Mouse (Mus musculus) liver, embryonic 15.5 days (tissue): ENCODE measurements around the gene Vps25. TPM values are rescaled to one million over a fixed set of nuclear protein-coding genes. Genes with fewer than 3 reads are reported as not detected.

Experiments used
- ATAC-seq: fragments of 200-750 bp; cut with Nextera tagmentation; 2 replicates; pipeline ENCODE4 v1.8.0; 2017; ENCODE audit warnings: moderate number of reproducible peaks, mild to moderate bottlenecking, moderate library complexity; ENCODE audit not compliant: insufficient read depth
- H3K27ac ChIP-seq: fragments of 300-500 bp; sonication (generic); replicated peaks from 2 replicates; pipeline ENCODE4 v1.5.1; 2015; ENCODE audit warnings: mild to moderate bottlenecking, inconsistent platforms
- H3K27me3 ChIP-seq: fragments of 300-500 bp; sonication (generic); 2 replicates; pipeline ENCODE4 v1.6.1; 2015; ENCODE audit warnings: mild to moderate bottlenecking, inconsistent platforms
- H3K36me3 ChIP-seq: fragments of 300-500 bp; sonication (generic); replicated peaks from 2 replicates; pipeline ENCODE4 v1.6.1; 2015; ENCODE audit warnings: moderate library complexity, mild to moderate bottlenecking, inconsistent platforms
- H3K4me1 ChIP-seq: fragments of 300-500 bp; sonication (generic); replicated peaks from 2 replicates; pipeline ENCODE4 v1.6.1; 2015; ENCODE audit warnings: inconsistent platforms
- H3K4me2 ChIP-seq: fragments of 300-500 bp; sonication (generic); 2 replicates; pipeline ENCODE4 v1.6.1; 2015; ENCODE audit warnings: moderate library complexity, mild to moderate bottlenecking, inconsistent platforms
- H3K4me3 ChIP-seq: fragments of 300-500 bp; sonication (generic); replicated peaks from 2 replicates; pipeline ENCODE4 v1.5.1; 2015; ENCODE audit warnings: mild to moderate bottlenecking, inconsistent platforms
- H3K9ac ChIP-seq: fragments of 300-500 bp; sonication (generic); 2 replicates; pipeline ENCODE4 v1.6.1; 2015; ENCODE audit warnings: moderate library complexity, mild to moderate bottlenecking, inconsistent platforms
- H3K9me3 ChIP-seq: fragments of 300-500 bp; sonication (generic); replicated peaks from 2 replicates; pipeline ENCODE4 v1.6.1; 2016; ENCODE audit warnings: inconsistent platforms
- whole genome bisulfite sequencing: fragments of 180-500 bp; shearing (Covaris S2); methylation state at CpG from one replicate; pipeline ENCODE4 v1.1.7; 2015; ENCODE audit warnings: mixed read lengths; ENCODE audit not compliant: insufficient replicate concordance; 5-methylcytosine and 5-hydroxymethylcytosine counted together
- polyA plus RNA-seq: library from polyadenylated mRNA; unstranded; fragments of >200 nt; fragmentation: Nextera tagmentation; extraction: Ambion mirVana; gene quantifications from 2 replicates; pipeline ENCODE4 v1.2.1, GENCODE M21; 2015

Vps25 gene
- polyA plus RNA-seq, 1 experiment from 2014 or later: 77.2 TPM

DNA sequence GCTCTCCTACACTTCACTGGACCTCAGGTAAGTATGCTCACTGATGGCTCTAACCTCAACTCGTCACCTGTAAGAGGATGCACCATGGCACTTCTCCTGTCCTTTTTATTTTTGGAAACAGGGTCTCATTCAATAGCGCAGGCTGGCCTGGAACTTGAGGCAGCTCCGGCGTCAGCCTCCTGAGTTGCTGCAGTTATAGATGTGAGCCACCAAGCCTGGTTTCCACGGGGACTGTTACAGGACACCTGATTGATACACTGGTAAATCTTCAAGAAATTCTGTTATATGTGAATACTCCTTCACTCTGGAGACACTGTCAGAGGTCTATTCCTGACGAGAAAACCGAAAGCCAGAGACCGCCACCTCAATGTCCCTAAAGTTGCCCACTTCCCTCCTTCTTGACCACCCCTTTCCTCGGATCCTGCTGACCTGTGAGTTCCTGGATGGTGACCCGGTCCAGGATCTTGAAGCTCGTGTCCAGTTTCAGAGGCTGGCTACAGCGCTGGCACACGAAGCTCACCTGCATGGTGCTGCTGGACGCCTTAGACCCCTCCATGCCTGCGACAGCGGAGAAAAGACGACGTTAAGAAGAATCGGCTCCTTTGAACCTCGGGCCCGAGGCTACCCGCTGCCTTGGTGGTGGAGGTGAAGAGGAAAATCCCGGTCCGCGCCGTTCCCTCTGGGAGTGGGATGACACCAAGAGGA lies 47.9 kb downstream of the Vps25 start:
- peak; percentile 57 for ATAC-seq
- 7% methylated on average over 26 of the region's 26 CpGs for WGBS
- H3K4me1 ChIP-seq: peaks cover 25% of the 10 kb centered on the region
- H3K36me3 ChIP-seq: peaks cover 40% of the 10 kb centered on the region
- peak overlapping the region; percentile 77 for H3K4me2 ChIP-seq
- H3K27ac ChIP-seq: peak overlapping the region; percentile 84
- peak overlapping the region; percentile 87 for H3K9ac ChIP-seq
- H3K4me3 ChIP-seq: peak overlapping the region; percentile 80
- H3K9me3 ChIP-seq: no peaks in the 10 kb centered on the region
- peaks cover 12% of the 10 kb centered on the region for H3K27me3 ChIP-seq

DNA sequence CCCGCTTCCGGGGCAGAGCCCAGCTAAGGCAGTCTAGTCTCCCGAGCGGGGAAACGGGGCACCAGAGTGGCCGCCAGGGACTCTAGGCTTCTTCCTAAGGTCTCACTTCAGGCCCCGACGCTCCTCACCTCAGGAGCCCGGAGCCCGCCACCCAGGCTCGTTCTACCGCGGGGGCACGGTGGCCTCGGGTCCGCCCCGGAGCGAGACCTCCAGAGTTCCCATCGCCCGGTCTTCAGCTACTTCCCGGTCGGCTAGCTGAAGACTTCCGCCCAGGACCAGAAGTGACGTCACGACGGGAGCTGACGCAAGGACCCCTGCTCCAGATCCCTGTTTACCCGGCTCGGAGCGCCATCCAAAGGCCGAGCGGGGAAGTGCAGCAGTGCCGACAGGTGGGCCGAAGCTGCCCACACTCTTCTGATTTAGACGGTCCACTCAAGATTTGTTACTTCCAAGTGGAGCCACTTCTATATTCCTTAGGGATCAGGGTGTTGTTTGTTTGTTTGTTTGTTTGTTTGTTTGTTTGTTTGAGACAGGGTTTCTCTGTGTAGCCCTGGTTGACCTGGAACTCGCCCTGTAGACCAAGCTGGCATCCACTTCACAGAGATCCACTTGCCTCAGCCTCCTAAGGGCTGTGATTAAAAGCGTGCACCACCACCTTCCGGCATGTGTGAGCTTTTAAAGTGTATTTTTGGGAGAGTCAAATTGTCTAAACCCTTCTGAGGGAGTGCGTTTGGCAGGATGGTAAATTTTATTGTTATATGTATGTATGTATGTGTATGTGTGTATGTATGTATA lies 48.7 kb downstream of the Vps25 start, which contains the start of gene Becn1:
Becn1 (minus strand) TSS at position 283 of the 795 bp plus-strand sequence.
- peak; percentile 92 for ATAC-seq
- Histone ChIP-seq H3K4me3 (peak within 1 kb of the TSS; percentile 80), H3K9me3 (no peaks in the 10 kb centered on the region), H3K9ac (peak within 1 kb of the TSS; percentile 87), H3K27ac (peak within 1 kb of the TSS; percentile 84), H3K36me3 (peaks cover 33% of the 10 kb centered on the region), H3K27me3 (peaks cover 16% of the 10 kb centered on the region), H3K4me2 (peak within 1 kb of the TSS; percentile 77), H3K4me1 (peaks cover 25% of the 10 kb centered on the region)
- WGBS: 8% methylated on average over 39 of the region's 39 CpGs

- Histone ChIP-seq H3K27me3 (peaks cover 16% of the 10 kb centered on the region), H3K9me3 (no peaks in the 10 kb centered on the region), H3K4me3 (no peak overlapping the region), H3K4me1 (peaks cover 10% of the 10 kb centered on the region), H3K27ac (no peak overlapping the region), H3K9ac (no peak overlapping the region), H3K36me3 (no peaks in the 10 kb centered on the region), H3K4me2 (no peak overlapping the region)
- ATAC-seq: no peak
- 28% methylated on average over 5 of the region's 5 CpGs for whole genome bisulfite sequencing
These were observed 54.2 kb downstream of the Vps25 start for GRCm38 (mm10) chr11:101307744-101308143.

Other genes starting within 250 kb of the Vps25 start
- 45.3 and 47.1 TPM in 2 replicates for gene Atp6v0a1, start 244.3 kb upstream of the Vps25 start, polyA plus RNA-seq
- 7.1 and 7.5 TPM in 2 replicates for gene Naglu, start 183.7 kb upstream of the Vps25 start, polyA plus RNA-seq
- gene Hsd17b1, start 175.3 kb upstream of the Vps25 start, polyA plus RNA-seq: 0.29 and 0.39 TPM in 2 replicates
- gene Coasy, start 171.1 kb upstream of the Vps25 start, polyA plus RNA-seq: 18.9 and 22.9 TPM in 2 replicates
- gene Mlx, start 166.4 kb upstream of the Vps25 start, polyA plus RNA-seq: 24.2 and 26.7 TPM in 2 replicates
- 15.2 and 15.4 TPM in 2 replicates for gene Psmc3ip, start 158.3 kb upstream of the Vps25 start, polyA plus RNA-seq
- gene Retreg3, start 133.8 kb upstream of the Vps25 start, polyA plus RNA-seq: 13.4 and 13.6 TPM in 2 replicates
- 38.3 and 38.9 TPM in 2 replicates for gene Tubg1, start 133.8 kb upstream of the Vps25 start, polyA plus RNA-seq
- 0.05 and 0.24 TPM in 2 replicates for gene Tubg2, start 97.8 kb upstream of the Vps25 start, polyA plus RNA-seq
- 0.07 and 0.12 TPM in 2 replicates for gene Cntnap1, start 83.2 kb upstream of the Vps25 start, polyA plus RNA-seq
- 1.5 and 1.9 TPM in 2 replicates for gene Plekhh3, start 82.4 kb upstream of the Vps25 start, polyA plus RNA-seq
- gene Ccr10, start 78.3 kb upstream of the Vps25 start, polyA plus RNA-seq: 0.05 TPM in 1 of 2 replicates, not detected in the other
- gene Ezh1, start 27.2 kb upstream of the Vps25 start, polyA plus RNA-seq: 9.8 and 11.0 TPM in 2 replicates
- gene Ramp2, start 7.7 kb upstream of the Vps25 start, polyA plus RNA-seq: 20.3 and 25.4 TPM in 2 replicates
- 5.1 and 6.7 TPM in 2 replicates for gene Wnk4, start 6.9 kb downstream of the Vps25 start, polyA plus RNA-seq
- 0.67 TPM in 2 replicates for gene Cntd1, start 25.3 kb downstream of the Vps25 start, polyA plus RNA-seq
- gene Coa3, start 25.4 kb downstream of the Vps25 start, polyA plus RNA-seq: 80.5 and 87.1 TPM in 2 replicates
- 94.0 and 97.1 TPM in 2 replicates for gene Becn1, start 48.6 kb downstream of the Vps25 start, polyA plus RNA-seq
- gene Psme3, start 62.5 kb downstream of the Vps25 start, polyA plus RNA-seq: 189 and 190 TPM in 2 replicates
- 1.4 and 1.5 TPM in 2 replicates for gene Aoc2, start 71.4 kb downstream of the Vps25 start, polyA plus RNA-seq
- 0.06 TPM in 1 of 2 replicates, not detected in the other for gene Aoc3, start 76.9 kb downstream of the Vps25 start, polyA plus RNA-seq
- not detected in 2 replicates for gene G6pc, start 113.9 kb downstream of the Vps25 start, polyA plus RNA-seq
- gene Aarsd1, start 163.9 kb downstream of the Vps25 start, polyA plus RNA-seq: 37.2 and 37.3 TPM in 2 replicates
- gene Gm27029, start 171.1 kb downstream of the Vps25 start, polyA plus RNA-seq: 2.1 and 3.1 TPM in 2 replicates
- 5.7 TPM in 2 replicates for gene Rundc1, start 171.4 kb downstream of the Vps25 start, polyA plus RNA-seq
- 1.3 and 1.4 TPM in 2 replicates for gene Ptges3l, start 171.6 kb downstream of the Vps25 start, polyA plus RNA-seq
- gene Rpl27, start 188.6 kb downstream of the Vps25 start, polyA plus RNA-seq: 149 and 195 TPM in 2 replicates
- 29.6 and 30.4 TPM in 2 replicates for gene Ifi35, start 194.7 kb downstream of the Vps25 start, polyA plus RNA-seq
- 2.0 and 2.1 TPM in 2 replicates for gene Rnd2, start 211.3 kb downstream of the Vps25 start, polyA plus RNA-seq
- gene Vat1, start 212.5 kb downstream of the Vps25 start, polyA plus RNA-seq: 10.0 and 10.8 TPM in 2 replicates